Mouse (Mus musculus): ENCODE measurements at regions not wholly inside any gene's neighbourhood (a gene's known extent, or its start where the extent isn't known, plus 50 kb on each side); places are given as distances from the start of the nearest gene placed in this dataset.

DNA sequence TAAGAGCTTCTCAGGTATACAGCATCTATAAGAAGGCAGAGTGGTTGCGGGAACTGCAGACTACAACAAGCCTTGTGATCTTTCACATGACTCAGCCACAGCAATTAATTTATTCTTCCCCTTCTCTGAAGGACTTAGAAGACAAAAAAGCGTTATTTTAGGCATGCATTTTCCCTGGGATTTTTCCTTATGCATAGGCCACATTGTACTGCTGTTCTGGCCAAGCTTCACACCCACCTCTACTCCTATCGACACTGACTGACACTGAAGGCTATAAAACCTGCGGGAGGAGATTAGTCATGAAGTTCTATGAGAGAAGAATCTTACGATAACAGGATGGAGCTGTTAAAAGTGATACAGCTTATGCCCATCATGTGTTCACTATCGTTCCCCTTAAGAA lies 441.9 kb downstream of the Tox3 start:
- no peak for DNase-seq (ENCODE audit: low read depth, low spot score)

DNA sequence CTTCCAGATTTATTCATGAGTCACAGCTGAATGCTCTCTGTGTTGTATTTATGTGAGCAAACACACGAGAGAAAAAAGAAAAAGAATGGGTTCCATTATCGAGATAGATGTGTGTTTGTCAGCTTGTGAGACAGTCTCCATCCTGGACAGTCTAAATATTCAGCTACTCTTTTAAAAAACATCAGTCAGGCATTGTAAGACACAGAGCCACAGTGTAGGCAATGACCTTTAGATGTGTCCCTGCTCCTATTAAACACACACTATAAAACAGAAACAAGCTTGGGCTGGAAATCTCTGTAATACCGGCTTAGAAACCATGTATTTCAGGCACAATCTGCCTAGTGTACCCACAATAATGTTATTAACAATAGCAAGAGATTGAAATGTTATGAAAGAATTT lies 442.6 kb downstream of the Tox3 start:
- DNase-seq (ENCODE audit: low read depth, low spot score), result no peak

DNA sequence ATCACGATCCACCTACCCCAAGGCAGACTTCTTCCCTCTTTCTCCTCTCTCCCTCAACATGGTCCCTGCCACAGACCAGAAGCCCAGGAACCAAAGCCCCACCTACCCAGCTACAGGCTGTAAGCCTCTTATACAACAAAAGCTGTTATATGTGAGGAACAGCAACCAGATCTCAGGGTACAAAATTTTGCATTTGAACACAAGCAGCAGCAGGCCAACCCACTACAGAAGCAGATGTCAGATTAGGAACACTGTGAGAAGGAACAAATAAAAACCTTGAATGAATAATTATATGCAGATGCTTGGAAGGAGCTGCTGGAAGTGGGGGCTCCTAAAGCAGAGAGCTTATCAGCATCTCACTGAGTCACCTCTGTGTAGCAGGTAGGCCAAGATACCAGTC lies 444.8 kb downstream of the Tox3 start:
- DNase-seq (ENCODE audit: low read depth, low spot score), result no peak

DNA sequence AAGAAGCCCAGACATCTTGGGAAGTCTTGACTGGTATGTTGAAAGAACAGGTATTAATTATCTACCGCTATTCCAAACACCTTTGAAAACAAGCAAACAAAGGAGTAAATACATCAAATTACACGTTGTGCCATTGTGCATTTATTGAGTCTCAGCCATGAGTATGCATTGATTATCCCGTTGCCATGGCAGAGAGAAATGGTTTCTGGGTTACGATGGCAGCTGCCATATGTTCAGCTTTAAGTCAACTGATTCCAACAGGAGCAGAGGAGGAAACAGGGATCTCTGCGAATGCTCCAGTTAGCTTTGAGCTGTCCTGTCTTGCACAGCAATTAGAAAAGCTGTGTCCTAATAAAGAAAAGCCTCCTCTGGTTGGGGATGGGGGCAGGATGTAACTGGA lies 475.4 kb downstream of the Tox3 start:
- no peak for DNase-seq (ENCODE audit: low read depth, low spot score)

GRCm38 (mm10) chr8:89871966-89872365 lies 476.2 kb downstream of the Tox3 start:
- DNase-seq (ENCODE audit: low read depth, low spot score), result no peak

DNA sequence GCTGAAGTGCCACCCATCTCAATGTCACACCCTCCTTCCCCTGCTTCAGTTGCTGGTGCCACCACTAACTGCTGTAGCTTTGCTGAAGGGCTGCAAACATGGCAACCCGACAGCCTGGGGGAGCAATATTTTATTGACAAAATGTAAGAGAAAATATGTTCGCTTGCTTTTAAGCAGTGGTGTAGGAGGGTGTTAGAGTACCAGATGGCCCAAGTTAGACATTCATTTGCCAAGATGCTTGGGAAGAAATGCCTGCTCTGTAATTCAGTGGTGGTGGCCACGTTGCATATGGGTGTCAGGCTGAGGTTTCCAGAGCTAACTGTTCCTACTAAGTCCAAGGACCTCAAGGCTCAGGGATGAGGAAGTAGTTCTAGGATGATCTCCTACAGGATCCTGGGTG lies 488.3 kb downstream of the Tox3 start:
- no peak for DNase-seq (ENCODE audit: low read depth, low spot score)

DNA sequence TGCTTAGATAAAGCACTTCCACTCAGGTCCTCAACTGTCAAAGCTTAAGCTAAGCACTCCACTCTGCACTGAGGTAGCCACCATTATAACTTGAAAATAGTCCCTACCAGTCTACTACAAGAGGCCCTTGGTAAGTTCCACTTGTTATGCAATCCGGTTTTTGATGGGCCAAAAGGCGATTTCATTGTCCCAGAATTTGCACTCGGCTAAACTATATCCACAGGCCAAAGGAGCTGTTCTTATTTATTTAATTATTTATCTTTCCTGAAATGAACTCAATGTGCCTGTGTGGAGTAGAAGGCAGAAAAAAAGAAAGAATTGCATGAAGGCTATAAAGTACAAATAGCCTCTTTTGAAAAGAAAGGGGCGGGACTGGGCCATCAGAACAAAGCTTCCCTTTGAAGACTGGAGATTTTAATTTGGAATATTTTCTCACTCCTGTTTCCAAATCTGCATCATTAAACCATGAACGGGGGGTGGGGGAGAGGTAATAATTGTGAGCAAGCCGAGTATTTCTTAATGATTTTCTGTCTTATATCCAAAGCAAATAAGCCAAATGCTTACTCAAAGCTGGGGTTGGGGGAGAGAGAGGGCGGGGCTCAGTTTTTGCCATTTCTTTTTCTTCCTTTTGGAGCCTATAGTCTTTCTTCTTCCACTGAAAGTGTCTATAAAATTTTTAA lies 489.3 kb downstream of the Tox3 start:
- DNase-seq (ENCODE audit: low read depth, low spot score), result no peak

DNA sequence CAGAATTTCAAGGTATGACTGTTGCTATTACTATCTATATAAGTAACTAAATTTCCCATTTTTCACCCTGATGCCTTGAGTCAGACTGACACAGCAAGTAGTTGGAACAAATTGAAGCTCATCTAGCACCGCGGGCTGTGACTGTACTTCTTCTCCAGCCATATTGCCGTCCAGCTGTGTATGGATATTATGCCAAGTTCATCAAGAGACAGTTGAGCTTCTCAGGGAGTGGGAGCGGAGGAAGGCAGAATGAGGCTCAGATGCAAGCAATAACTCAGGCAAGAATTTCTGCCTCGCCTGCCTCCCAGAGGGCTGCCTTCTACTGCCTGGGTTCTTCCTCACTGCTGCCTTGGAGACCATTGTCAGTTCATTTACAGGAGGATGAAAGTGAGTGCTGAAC lies 492.6 kb downstream of the Tox3 start:
- DNase-seq (ENCODE audit: low read depth, low spot score), result no peak

GRCm38 (mm10) chr8:89850209-89850796 lies 497.8 kb downstream of the Tox3 start:
- DNase-seq (ENCODE audit: low read depth, low spot score), result no peak

DNA sequence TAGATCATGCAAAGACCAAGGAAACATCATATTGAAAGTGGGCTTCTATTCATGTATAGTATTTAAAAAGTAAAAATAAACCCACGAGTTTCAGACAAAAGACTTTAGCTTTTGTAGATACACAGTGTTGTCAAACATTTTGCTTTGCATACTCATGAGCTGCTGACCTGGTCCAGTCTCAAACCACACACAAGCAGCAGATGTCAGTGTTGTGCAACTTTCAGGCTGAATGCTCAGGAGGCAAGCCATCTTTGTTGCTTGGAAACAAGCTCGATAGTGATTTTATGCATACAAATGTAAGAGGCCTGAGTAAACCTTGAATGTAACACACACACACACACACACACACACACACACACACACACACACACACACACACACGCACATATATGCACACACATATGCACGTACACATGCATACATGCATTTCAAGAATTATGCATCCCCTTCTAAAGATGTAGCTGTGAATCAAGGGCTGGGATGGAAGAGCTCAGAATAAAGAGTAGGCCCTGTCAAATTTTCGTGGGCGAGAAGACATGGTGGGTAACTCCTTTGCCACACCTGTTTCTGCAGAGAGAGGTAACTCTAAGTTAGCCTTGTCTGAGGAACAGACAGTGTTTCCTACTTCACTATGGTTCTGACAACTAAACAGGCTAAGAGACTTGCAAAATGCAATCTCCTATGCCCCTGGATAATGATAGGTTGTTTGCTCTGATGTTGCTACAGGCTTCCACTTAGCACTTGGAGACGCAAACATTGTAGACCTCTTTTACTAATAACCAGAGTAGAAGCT lies 498.5 kb downstream of the Tox3 start:
- DNase-seq (ENCODE audit: low read depth, low spot score), result no peak

GRCm38 (mm10) chr8:89838494-89838893 lies 509.6 kb downstream of the Tox3 start:
- no peak for DNase-seq (ENCODE audit: low read depth, low spot score)

- DNase-seq (ENCODE audit: low read depth, low spot score), result no peak
These were observed 514.4 kb downstream of the Tox3 start for GRCm38 (mm10) chr8:89833715-89834114.

- DNase-seq (ENCODE audit: low read depth, low spot score), result no peak
These were observed 523.6 kb downstream of the Tox3 start for GRCm38 (mm10) chr8:89824586-89824985.

DNA sequence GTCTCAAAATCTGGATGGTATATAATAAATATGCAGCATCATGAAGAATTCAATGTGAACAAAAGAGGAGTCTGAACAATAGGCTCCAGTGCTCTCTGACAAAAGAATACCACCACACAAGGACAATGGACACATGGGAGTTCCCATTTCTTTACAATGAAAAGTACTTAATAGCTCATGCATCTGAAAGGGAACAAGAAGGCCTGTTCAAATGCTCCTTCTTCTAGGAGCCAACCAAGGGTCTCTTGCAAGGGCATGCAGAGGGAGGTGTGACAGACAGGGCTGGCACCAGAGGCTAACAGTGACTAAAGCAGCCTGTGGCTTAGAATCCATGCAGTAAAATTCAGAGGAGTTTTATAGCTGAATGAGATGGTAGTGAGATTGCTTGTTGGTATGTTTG lies 524.5 kb downstream of the Tox3 start:
- no peak for DNase-seq (ENCODE audit: low read depth, low spot score)

DNA sequence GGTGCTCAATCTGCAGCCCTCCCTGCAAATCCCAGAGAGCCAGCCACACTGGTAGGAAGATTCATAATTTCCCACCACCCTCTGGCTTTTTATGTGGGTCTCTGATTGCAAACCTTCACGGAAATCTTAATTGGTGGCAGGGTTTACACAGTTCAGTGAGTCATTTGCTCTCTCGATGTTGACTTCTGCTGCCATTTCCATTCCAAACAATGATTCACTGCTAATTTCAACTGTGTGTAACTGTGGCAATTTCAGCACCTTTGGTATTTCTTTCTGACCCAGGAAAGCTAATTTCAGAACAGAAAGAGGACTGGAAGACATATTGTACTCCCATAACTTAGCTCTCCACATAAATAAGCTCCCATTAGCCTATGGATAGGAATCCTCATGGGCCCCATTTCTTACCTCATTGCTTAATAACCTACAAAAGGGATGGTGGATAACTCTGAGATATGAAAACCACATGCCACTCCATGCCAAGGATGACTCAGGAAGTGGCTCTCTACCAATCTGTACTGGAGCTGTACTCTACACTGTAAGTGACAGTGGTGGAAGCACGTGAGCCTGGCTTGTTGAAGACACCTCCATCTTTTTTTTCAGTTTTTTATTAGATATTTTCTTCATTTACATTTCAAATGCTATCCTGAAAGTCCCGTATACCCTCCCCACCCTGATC lies 536.0 kb downstream of the Tox3 start:
- no peak for DNase-seq (ENCODE audit: low read depth, low spot score)

- DNase-seq (ENCODE audit: low read depth, low spot score), result no peak
These were observed 559.8 kb downstream of the Tox3 start for GRCm38 (mm10) chr8:89788296-89788695.

GRCm38 (mm10) chr8:89787050-89787905 lies 560.9 kb downstream of the Tox3 start:
- no peak for DNase-seq (ENCODE audit: low read depth, low spot score)

GRCm38 (mm10) chr8:89785011-89785410 lies 563.1 kb downstream of the Tox3 start:
- peak; percentile 24 for DNase-seq (ENCODE audit: low read depth, low spot score)

GRCm38 (mm10) chr8:89783311-89783710 lies 564.8 kb downstream of the Tox3 start:
- DNase-seq (ENCODE audit: low read depth, low spot score), result no peak

DNA sequence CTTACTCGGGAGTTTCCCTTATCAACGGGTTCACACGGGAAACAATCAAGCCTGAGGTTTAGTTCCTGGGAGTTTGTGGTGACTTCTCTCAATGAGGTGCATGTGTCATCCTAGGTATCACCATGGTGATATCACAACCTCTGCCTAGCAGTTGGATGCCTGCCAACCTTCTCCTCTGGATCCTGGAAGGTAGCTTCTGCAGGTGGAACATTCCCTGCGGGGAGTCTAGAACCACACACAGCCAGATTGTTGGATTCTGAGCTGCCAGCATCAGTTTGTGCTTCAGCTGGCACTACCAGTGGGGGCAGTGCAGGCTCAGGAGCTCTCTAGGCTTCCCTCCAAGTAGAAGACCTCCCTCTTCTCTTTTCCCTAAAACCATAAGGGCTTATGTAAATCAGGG lies 581.8 kb downstream of the Tox3 start:
- no peak for DNase-seq (ENCODE audit: low read depth, low spot score)

GRCm38 (mm10) chr8:89759531-89759930 lies 588.6 kb downstream of the Tox3 start:
- DNase-seq (ENCODE audit: low read depth, low spot score), result no peak
